Mouse (Mus musculus): ENCODE data around the gene Map3k12. TPM values are rescaled to one million over a fixed set of nuclear protein-coding genes. Genes with fewer than 3 reads are reported as not detected.
A peak's percentile ranks its signal among the peaks of the same experiment; 100 is the strongest.

The Map3k12 gene
- polyA plus RNA-seq, 1 experiment from 2014 or later: 23.8 TPM

- no peak overlapping the region for H3K4me2 ChIP-seq (replicated peaks; ENCODE audit: low read depth, low read length)
- DNase-seq (ENCODE audit: low spot score) (no peak), ATAC-seq (ENCODE audit: low FRiP score) (no peak)
- H3K4me3 ChIP-seq (ENCODE audit: low read depth, low read length): no peak overlapping the region
- no peaks in the 10 kb centered on the region for H3K9me3 ChIP-seq (ENCODE audit: control insufficient read depth, low read length)
- no peaks in the 10 kb centered on the region for H3K4me1 ChIP-seq (replicated peaks; ENCODE audit: control insufficient read depth, insufficient read depth, low read length)
- WGBS: 96% methylated on average over 3 of the region's 3 CpGs
- peaks cover 24% of the 10 kb centered on the region; the same call in 1 of the 2 replicates for H3K36me3 ChIP-seq (ENCODE audit: control insufficient read depth, insufficient read depth, low read length)
- no peak overlapping the region for H3K9ac ChIP-seq (ENCODE audit: low read depth, low read length)
- H3K27ac ChIP-seq (ENCODE audit: low read depth, low read length): no peak overlapping the region
- no peaks in the 10 kb centered on the region for H3K27me3 ChIP-seq (ENCODE audit: control insufficient read depth, insufficient read depth, low read length)
These were observed 33.7 kb downstream of the Map3k12 start for GRCm38 (mm10) chr15:102483136-102483535.

- ATAC-seq (ENCODE audit: low FRiP score): no peak
- Histone ChIP-seq H3K27ac (ENCODE audit: low read depth, low read length) (no peak overlapping the region), H3K9ac (ENCODE audit: low read depth, low read length) (no peak overlapping the region), H3K4me1 (replicated peaks; ENCODE audit: control insufficient read depth, insufficient read depth, low read length) (no peaks in the 10 kb centered on the region), H3K27me3 (ENCODE audit: control insufficient read depth, insufficient read depth, low read length) (no peaks in the 10 kb centered on the region), H3K36me3 (ENCODE audit: control insufficient read depth, insufficient read depth, low read length) (peaks cover 21% of the 10 kb centered on the region), H3K9me3 (ENCODE audit: control insufficient read depth, low read length) (no peaks in the 10 kb centered on the region), H3K4me2 (replicated peaks; ENCODE audit: low read depth, low read length) (no peak overlapping the region), H3K4me3 (ENCODE audit: low read depth, low read length) (no peak overlapping the region)
- WGBS: 93% methylated on average over 2 of the region's 2 CpGs
- no peak for DNase-seq (ENCODE audit: low spot score)
These were observed 42.3 kb downstream of the Map3k12 start for GRCm38 (mm10) chr15:102474520-102474919.

GRCm38 (mm10) chr15:102473246-102473645 is 43.6 kb downstream of the Map3k12 start:
- no peak overlapping the region for H3K27ac ChIP-seq (ENCODE audit: low read depth, low read length)
- no peak overlapping the region for H3K4me3 ChIP-seq (ENCODE audit: low read depth, low read length)
- no peaks in the 10 kb centered on the region for H3K9me3 ChIP-seq (ENCODE audit: control insufficient read depth, low read length)
- no peaks in the 10 kb centered on the region for H3K27me3 ChIP-seq (ENCODE audit: control insufficient read depth, insufficient read depth, low read length)
- H3K4me2 ChIP-seq (replicated peaks; ENCODE audit: low read depth, low read length): no peak overlapping the region
- H3K4me1 ChIP-seq (replicated peaks; ENCODE audit: control insufficient read depth, insufficient read depth, low read length): no peaks in the 10 kb centered on the region
- H3K36me3 ChIP-seq (ENCODE audit: control insufficient read depth, insufficient read depth, low read length): peaks cover 21% of the 10 kb centered on the region
- DNase-seq (ENCODE audit: low spot score) (no peak), ATAC-seq (ENCODE audit: low FRiP score) (no peak)
- 79% methylated on average over 2 of the region's 2 CpGs for WGBS
- H3K9ac ChIP-seq (ENCODE audit: low read depth, low read length): no peak overlapping the region

DNA sequence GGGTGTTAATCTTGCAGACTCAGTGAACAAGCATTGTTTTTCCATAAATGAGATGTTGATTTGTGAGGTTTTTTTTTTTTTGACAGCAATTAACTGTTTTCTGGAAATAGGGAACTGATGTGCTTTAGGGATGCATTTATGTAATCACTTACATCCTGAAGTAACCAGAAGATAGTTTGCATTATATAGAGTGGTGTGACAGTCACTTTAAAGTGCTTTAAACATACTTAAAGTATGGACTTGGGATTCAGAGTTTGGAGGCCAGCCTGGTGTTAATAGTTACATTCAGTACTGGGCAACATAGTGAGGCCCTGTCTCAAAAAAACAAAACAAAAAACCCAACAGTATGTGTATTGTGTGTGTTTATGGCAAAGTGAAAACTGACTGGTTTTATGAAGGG is 45.1 kb downstream of the Map3k12 start:
- Histone ChIP-seq H3K36me3 (ENCODE audit: control insufficient read depth, insufficient read depth, low read length) (peaks cover 21% of the 10 kb centered on the region), H3K4me1 (replicated peaks; ENCODE audit: control insufficient read depth, insufficient read depth, low read length) (no peaks in the 10 kb centered on the region), H3K27me3 (ENCODE audit: control insufficient read depth, insufficient read depth, low read length) (no peaks in the 10 kb centered on the region), H3K9ac (ENCODE audit: low read depth, low read length) (peak overlapping the region; percentile 42; the same call in 1 of the 2 replicates), H3K4me3 (ENCODE audit: low read depth, low read length) (peak overlapping the region; percentile 77), H3K9me3 (ENCODE audit: control insufficient read depth, low read length) (no peaks in the 10 kb centered on the region), H3K27ac (ENCODE audit: low read depth, low read length) (no peak overlapping the region), H3K4me2 (replicated peaks; ENCODE audit: low read depth, low read length) (peak overlapping the region; percentile 41)
- DNase-seq (ENCODE audit: low spot score): no peak
- no peak for ATAC-seq (ENCODE audit: low FRiP score)

DNA sequence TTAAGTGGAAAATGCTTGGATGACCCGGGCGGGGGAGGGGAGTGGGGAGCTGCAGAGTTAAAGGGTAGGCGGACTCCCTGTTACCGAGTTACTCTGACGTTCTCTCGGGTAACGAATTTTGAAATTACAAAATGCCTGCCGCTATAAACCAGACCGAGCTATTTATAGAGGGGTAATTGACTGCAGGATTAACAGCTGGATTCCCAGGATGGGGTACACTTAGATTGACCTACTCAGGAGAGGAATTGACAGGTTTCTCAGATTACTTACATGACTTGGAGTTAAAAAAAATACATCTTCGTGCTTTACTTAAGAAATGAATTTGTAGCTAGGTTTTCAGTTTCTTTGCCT is 45.6 kb downstream of the Map3k12 start:
- ATAC-seq (ENCODE audit: low FRiP score) (peak; percentile 10; the same call in 1 of the 2 replicates), DNase-seq (ENCODE audit: low spot score) (no peak)
- peak overlapping the region; percentile 85 for H3K9ac ChIP-seq (ENCODE audit: low read depth, low read length)
- H3K27me3 ChIP-seq (ENCODE audit: control insufficient read depth, insufficient read depth, low read length): no peaks in the 10 kb centered on the region
- peak overlapping the region; percentile 77 for H3K4me3 ChIP-seq (ENCODE audit: low read depth, low read length)
- WGBS: 1% methylated on average over 10 of the region's 10 CpGs
- H3K4me2 ChIP-seq (replicated peaks; ENCODE audit: low read depth, low read length): peak overlapping the region; percentile 41
- no peaks in the 10 kb centered on the region for H3K9me3 ChIP-seq (ENCODE audit: control insufficient read depth, low read length)
- peak overlapping the region; percentile 96 for H3K27ac ChIP-seq (ENCODE audit: low read depth, low read length)
- H3K4me1 ChIP-seq (replicated peaks; ENCODE audit: control insufficient read depth, insufficient read depth, low read length): no peaks in the 10 kb centered on the region
- peaks cover 18% of the 10 kb centered on the region for H3K36me3 ChIP-seq (ENCODE audit: control insufficient read depth, insufficient read depth, low read length)

GRCm38 (mm10) chr15:102470605-102471294 is 46.1 kb downstream of the Map3k12 start:
- Histone ChIP-seq H3K9me3 (ENCODE audit: control insufficient read depth, low read length) (no peaks in the 10 kb centered on the region), H3K9ac (ENCODE audit: low read depth, low read length) (peak overlapping the region; percentile 85), H3K4me2 (replicated peaks; ENCODE audit: low read depth, low read length) (peak overlapping the region; percentile 41), H3K27ac (ENCODE audit: low read depth, low read length) (peak overlapping the region; percentile 96), H3K27me3 (ENCODE audit: control insufficient read depth, insufficient read depth, low read length) (no peaks in the 10 kb centered on the region), H3K36me3 (ENCODE audit: control insufficient read depth, insufficient read depth, low read length) (peaks cover 13% of the 10 kb centered on the region), H3K4me1 (replicated peaks; ENCODE audit: control insufficient read depth, insufficient read depth, low read length) (no peaks in the 10 kb centered on the region), H3K4me3 (ENCODE audit: low read depth, low read length) (peak overlapping the region; percentile 77)
- DNase-seq (ENCODE audit: low spot score) (peak; percentile 86), ATAC-seq (ENCODE audit: low FRiP score) (peak; percentile 86)
- 0% methylated on average over 42 of the region's 67 CpGs for WGBS

- WGBS: 1% methylated on average over 32 of the region's 40 CpGs
These were observed 46.7 kb downstream of the Map3k12 start, which contains the start of gene Pcbp2 for GRCm38 (mm10) chr15:102470183-102470604. Gene Pcbp2, plus strand, starts transcription at chr15:102470539.

DNA sequence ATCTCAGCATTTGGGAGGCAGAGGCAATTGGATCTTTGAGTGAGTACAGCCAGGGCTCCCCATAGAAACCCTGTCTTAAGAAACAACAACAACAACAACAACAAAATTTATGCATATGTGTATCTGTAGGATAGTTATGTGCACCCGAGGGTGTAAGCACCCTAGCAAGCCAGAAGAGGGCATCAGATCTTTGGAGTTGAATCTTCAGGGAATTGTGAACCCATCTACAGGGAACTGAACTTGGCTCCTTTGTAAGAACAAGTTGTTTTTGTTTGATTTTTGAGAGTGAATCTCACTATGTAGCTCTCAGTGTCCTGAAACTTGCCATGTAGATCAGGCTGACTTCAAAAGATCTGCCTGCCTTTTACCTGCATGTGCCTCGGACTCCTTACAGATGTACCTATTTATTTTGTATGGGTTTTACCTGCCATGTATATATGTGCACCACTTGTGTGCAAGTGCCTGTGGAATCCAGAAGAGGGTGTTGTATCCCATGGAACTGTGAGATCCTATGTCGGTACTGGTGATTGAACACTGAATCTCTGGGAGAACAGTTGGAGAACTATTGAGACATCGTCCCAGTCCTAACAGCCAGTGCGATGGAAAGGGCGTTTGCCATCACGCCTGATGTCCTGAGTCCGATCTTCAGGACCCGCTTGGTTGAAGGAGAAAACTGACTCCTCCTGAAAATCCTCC is 48.0 kb downstream of the Map3k12 start:
- H3K9ac ChIP-seq (ENCODE audit: low read depth, low read length): no peak overlapping the region
- H3K36me3 ChIP-seq (ENCODE audit: control insufficient read depth, insufficient read depth, low read length): no peaks in the 10 kb centered on the region
- no peak for DNase-seq (ENCODE audit: low spot score)
- H3K4me1 ChIP-seq (replicated peaks; ENCODE audit: control insufficient read depth, insufficient read depth, low read length): no peaks in the 10 kb centered on the region
- H3K27me3 ChIP-seq (ENCODE audit: control insufficient read depth, insufficient read depth, low read length): no peaks in the 10 kb centered on the region
- ATAC-seq (ENCODE audit: low FRiP score): no peak
- no peak overlapping the region for H3K4me2 ChIP-seq (replicated peaks; ENCODE audit: low read depth, low read length)
- no peaks in the 10 kb centered on the region for H3K9me3 ChIP-seq (ENCODE audit: control insufficient read depth, low read length)
- no peak overlapping the region for H3K27ac ChIP-seq (ENCODE audit: low read depth, low read length)
- 94% methylated on average over 9 of the region's 9 CpGs for WGBS
- no peak overlapping the region for H3K4me3 ChIP-seq (ENCODE audit: low read depth, low read length)

More at GRCm38 (mm10) chr15:102470183-102470604, 46.7 kb downstream of the Map3k12 start, which contains the start of gene Pcbp2:
- peak within 1 kb of the TSS; percentile 41 for H3K4me2 ChIP-seq (replicated peaks; ENCODE audit: low read depth, low read length)
- H3K4me3 ChIP-seq (ENCODE audit: low read depth, low read length): peak within 1 kb of the TSS; percentile 77
- peak within 1 kb of the TSS; percentile 96 for H3K27ac ChIP-seq (ENCODE audit: low read depth, low read length)
- no peaks in the 10 kb centered on the region for H3K27me3 ChIP-seq (ENCODE audit: control insufficient read depth, insufficient read depth, low read length)
- DNase-seq (ENCODE audit: low spot score): peak; percentile 97
- ATAC-seq (ENCODE audit: low FRiP score): peak; percentile 99
- no peaks in the 10 kb centered on the region for H3K4me1 ChIP-seq (replicated peaks; ENCODE audit: control insufficient read depth, insufficient read depth, low read length)
- no peaks in the 10 kb centered on the region for H3K9me3 ChIP-seq (ENCODE audit: control insufficient read depth, low read length)
- H3K9ac ChIP-seq (ENCODE audit: low read depth, low read length): peak within 1 kb of the TSS; percentile 85
- H3K36me3 ChIP-seq (ENCODE audit: control insufficient read depth, insufficient read depth, low read length): peaks cover 8% of the 10 kb centered on the region

GRCm38 (mm10) chr15:102463666-102464065 is 53.2 kb downstream of the Map3k12 start:
- no peak overlapping the region for H3K4me3 ChIP-seq (ENCODE audit: low read depth, low read length)
- H3K27me3 ChIP-seq (ENCODE audit: control insufficient read depth, insufficient read depth, low read length): no peaks in the 10 kb centered on the region
- no peak overlapping the region for H3K4me2 ChIP-seq (replicated peaks; ENCODE audit: low read depth, low read length)
- ATAC-seq (ENCODE audit: low FRiP score) (no peak), DNase-seq (ENCODE audit: low spot score) (peak; percentile 35)
- H3K27ac ChIP-seq (ENCODE audit: low read depth, low read length): no peak overlapping the region
- H3K9ac ChIP-seq (ENCODE audit: low read depth, low read length): no peak overlapping the region
- H3K9me3 ChIP-seq (ENCODE audit: control insufficient read depth, low read length): no peaks in the 10 kb centered on the region
- no peaks in the 10 kb centered on the region for H3K36me3 ChIP-seq (ENCODE audit: control insufficient read depth, insufficient read depth, low read length)
- H3K4me1 ChIP-seq (replicated peaks; ENCODE audit: control insufficient read depth, insufficient read depth, low read length): no peaks in the 10 kb centered on the region
